Mouse (Mus musculus) midbrain, embryonic 14.5 days (tissue): ENCODE data around the gene Snx29. TPM values are rescaled to one million over a fixed set of nuclear protein-coding genes. Genes with fewer than 3 reads are reported as not detected.
"Not testable (repeated sequence)": the region's sequence is repeated elsewhere in the genome, so short reads cannot be mapped to it uniquely, and the experiment has no call there.

Experiments
- ATAC-seq: fragments of 200-750 bp; cut with Nextera tagmentation; 2 replicates; pipeline ENCODE4 v1.8.0; 2017; ENCODE audit warnings: moderate number of reproducible peaks, moderate library complexity; ENCODE audit not compliant: low FRiP score, low TSS enrichment
- DNase-seq: peaks from one replicate; pipeline ENCODE4 v3.0.0-alpha.2; 2015
- H3K27ac ChIP-seq: fragments of 300-500 bp; sonication (generic); replicated peaks from 2 replicates; pipeline ENCODE4 v1.5.1; 2014; ENCODE audit warnings: mild to moderate bottlenecking, low read depth, low read length, moderate library complexity
- H3K27me3 ChIP-seq: fragments of 300-500 bp; sonication (generic); 2 replicates; pipeline ENCODE4 v1.6.1; 2014; ENCODE audit warnings: low read length, control low read depth, mixed read lengths; ENCODE audit not compliant: control insufficient read depth, insufficient read depth
- H3K36me3 ChIP-seq: fragments of 300-500 bp; sonication (generic); 2 replicates; pipeline ENCODE4 v1.6.1; 2014; ENCODE audit warnings: low read length, control low read depth; ENCODE audit not compliant: control insufficient read depth, insufficient read depth
- H3K4me1 ChIP-seq: fragments of 300-500 bp; sonication (generic); 2 replicates; pipeline ENCODE4 v1.6.1; 2014; ENCODE audit warnings: mild to moderate bottlenecking, antibody characterized with exemption, low read length, control low read depth; ENCODE audit not compliant: control insufficient read depth, insufficient read depth
- H3K4me2 ChIP-seq: fragments of 300-500 bp; sonication (generic); 2 replicates; pipeline ENCODE4 v1.6.1; 2014; ENCODE audit warnings: mild to moderate bottlenecking, low read length, moderate library complexity
- H3K4me3 ChIP-seq: fragments of 300-500 bp; sonication (generic); replicated peaks from 2 replicates; pipeline ENCODE4 v1.5.1; 2014; ENCODE audit warnings: low read depth, low read length
- H3K9ac ChIP-seq: fragments of 300-500 bp; sonication (generic); replicated peaks from 2 replicates; pipeline ENCODE4 v1.6.1; 2014; ENCODE audit warnings: mild to moderate bottlenecking, low read length, moderate library complexity
- H3K9me3 ChIP-seq: fragments of 300-500 bp; sonication (generic); 2 replicates; pipeline ENCODE4 v1.6.1; 2016; ENCODE audit warnings: low read length, control low read depth, mixed read lengths; ENCODE audit not compliant: control insufficient read depth
- WGBS: fragments of 180-500 bp; shearing (Covaris S2); extraction: QIAGEN DNeasy Blood & Tissue Kit; methylation state at CpG from one replicate; pipeline ENCODE4 v1.1.7; 2014; 5-methylcytosine and 5-hydroxymethylcytosine counted together
- polyA plus RNA-seq: library from polyadenylated mRNA; unstranded; fragments of >200 nt; fragmentation: Nextera tagmentation; extraction: Ambion mirVana; gene quantifications from 2 replicates; pipeline ENCODE4 v1.2.1, GENCODE M21; 2014

Snx29 gene
- polyA plus RNA-seq, 1 experiment from 2014 or later: 16.1 TPM

DNA sequence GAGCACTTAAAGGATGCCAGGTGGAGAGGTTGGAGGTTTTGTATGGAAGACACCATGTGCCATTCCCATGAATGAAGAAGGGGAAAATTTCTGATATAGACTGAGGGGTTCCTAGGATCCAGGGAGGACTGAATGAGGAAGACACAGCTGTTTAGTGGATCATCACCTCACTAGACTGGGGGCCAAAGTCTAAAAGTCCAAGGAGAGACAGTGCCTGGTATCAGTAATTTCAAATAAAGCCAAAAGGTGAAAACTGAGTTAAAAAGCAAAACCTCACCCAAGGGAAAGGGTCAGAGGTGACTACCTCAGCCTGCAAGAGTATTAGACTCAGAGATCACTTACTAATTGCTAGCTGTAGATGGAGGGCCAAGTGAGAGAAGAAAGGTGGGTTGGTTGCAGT is 245.9 kb downstream of the Snx29 start:
- H3K4me2 ChIP-seq: no peak overlapping the region
- no peak overlapping the region for H3K27ac ChIP-seq
- peaks cover 3% of the 10 kb centered on the region; the same call in 1 of the 2 replicates for H3K36me3 ChIP-seq
- DNase-seq: no peak
- H3K27me3 ChIP-seq: no peaks in the 10 kb centered on the region
- no peaks in the 10 kb centered on the region for H3K9me3 ChIP-seq
- no peak for ATAC-seq
- no peaks in the 10 kb centered on the region for H3K4me1 ChIP-seq
- H3K4me3 ChIP-seq: no peak overlapping the region
- H3K9ac ChIP-seq: no peak overlapping the region

DNA sequence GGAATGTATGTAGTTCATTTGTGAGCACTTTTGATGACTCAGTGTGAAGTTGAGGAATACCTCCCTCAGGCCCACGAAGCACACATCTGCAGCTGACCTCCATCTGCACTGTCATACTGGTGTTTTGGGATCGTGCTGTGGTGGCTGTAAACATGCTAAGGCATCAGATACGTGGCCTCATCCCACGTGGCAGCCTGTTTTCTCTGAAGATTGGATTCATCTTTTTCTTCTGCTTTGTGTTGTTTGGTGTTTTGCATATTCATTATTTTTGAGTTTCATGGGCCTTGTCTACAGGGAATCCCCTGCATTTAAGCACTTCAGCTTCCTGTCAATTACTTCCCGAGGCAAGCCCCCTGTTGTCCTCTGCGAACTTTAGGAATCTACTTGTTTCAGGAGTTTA is 246.4 kb downstream of the Snx29 start:
- Histone ChIP-seq H3K27ac (no peak overlapping the region), H3K36me3 (peaks cover 3% of the 10 kb centered on the region; the same call in 1 of the 2 replicates), H3K4me2 (no peak overlapping the region), H3K27me3 (no peaks in the 10 kb centered on the region), H3K4me3 (no peak overlapping the region), H3K9me3 (no peaks in the 10 kb centered on the region), H3K9ac (no peak overlapping the region), H3K4me1 (no peaks in the 10 kb centered on the region)
- ATAC-seq (no peak), DNase-seq (no peak)
- WGBS: 54% methylated on average over 6 of the region's 6 CpGs

DNA sequence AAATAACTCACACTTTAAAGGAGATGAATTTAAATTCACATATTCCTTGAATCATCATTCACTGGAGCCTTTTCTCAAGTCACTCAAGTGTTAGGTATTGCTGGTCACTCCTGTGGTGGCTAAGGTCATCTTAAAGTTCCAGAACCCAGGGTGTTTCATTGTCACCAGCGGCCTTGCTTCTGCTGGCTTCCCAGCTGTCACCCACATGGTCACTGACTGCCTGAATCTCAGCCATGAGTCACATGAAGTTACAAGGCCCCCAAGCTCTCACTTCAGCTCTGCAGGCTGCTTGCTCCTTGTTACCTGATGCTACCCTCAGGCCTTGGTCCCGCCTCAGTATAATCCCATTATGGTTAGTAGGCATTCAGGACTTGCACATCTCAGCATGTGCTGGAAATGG is 247.4 kb downstream of the Snx29 start:
- WGBS: 67% methylated on average over 2 of the region's 2 CpGs
- Histone ChIP-seq H3K9me3 (no peaks in the 10 kb centered on the region), H3K27me3 (no peaks in the 10 kb centered on the region), H3K4me1 (no peaks in the 10 kb centered on the region), H3K9ac (no peak overlapping the region), H3K27ac (no peak overlapping the region), H3K36me3 (peaks cover 3% of the 10 kb centered on the region; the same call in 1 of the 2 replicates), H3K4me2 (no peak overlapping the region), H3K4me3 (no peak overlapping the region)
- DNase-seq (no peak), ATAC-seq (no peak)

DNA sequence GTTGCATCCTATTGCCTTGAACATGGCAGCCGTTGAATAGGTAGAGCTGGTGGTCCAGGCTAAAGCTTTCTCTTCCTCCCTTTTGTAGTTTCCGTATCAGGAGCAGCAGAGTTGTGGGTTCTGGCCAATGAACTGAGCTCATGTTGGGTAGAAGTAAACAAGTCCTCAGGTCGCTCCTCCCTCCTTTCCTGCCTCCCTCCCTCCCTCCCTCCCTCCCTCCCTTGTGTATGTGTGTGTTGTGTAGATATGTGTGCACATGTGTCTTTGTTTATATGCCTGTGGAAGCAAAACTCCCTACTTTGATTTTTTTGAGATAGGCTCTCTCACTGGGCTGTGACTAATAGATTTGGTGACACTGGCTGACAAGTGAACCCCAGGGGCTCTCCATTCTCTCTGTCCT is 251.8 kb downstream of the Snx29 start:
- Histone ChIP-seq H3K9me3 (no peaks in the 10 kb centered on the region), H3K4me3 (no peak overlapping the region)
- WGBS: 83% methylated on average over 3 of the region's 3 CpGs

DNA sequence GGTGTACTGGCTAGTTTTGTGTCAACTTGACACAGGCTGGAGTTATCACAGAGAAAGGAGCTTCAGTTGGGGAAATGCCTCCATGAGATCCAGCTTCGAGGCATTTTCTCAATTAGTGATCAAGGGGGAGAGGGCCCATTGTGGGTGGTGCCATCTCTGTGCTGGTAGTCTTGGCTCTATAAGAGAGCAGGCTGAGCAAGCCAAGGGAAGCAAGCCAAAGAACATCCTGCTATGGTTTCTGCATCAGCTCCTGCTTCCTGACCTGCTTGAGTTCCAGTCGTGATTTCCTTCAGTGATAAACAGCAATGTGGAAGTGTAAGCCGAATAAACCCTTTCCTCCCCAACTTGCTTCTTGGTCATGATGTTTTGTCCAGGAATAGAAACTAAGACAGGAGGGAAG is 253.0 kb downstream of the Snx29 start:
- not testable (repeated sequence) for H3K4me3 ChIP-seq, H3K9ac ChIP-seq, DNase-seq, H3K9me3 ChIP-seq, H3K4me2 ChIP-seq, H3K36me3 ChIP-seq, H3K4me1 ChIP-seq, H3K27me3 ChIP-seq, ATAC-seq, H3K27ac ChIP-seq
- 92% methylated on average over 3 of the region's 3 CpGs for WGBS

More for the DNA sequence above, 251.8 kb downstream of the Snx29 start:
- ATAC-seq: no peak
- no peak overlapping the region for H3K9ac ChIP-seq
- H3K4me1 ChIP-seq: no peaks in the 10 kb centered on the region
- no peaks in the 10 kb centered on the region for H3K27me3 ChIP-seq
- DNase-seq: no peak
- no peak overlapping the region for H3K27ac ChIP-seq
- H3K36me3 ChIP-seq: peaks cover 3% of the 10 kb centered on the region; the same call in 1 of the 2 replicates
- no peak overlapping the region for H3K4me2 ChIP-seq

DNA sequence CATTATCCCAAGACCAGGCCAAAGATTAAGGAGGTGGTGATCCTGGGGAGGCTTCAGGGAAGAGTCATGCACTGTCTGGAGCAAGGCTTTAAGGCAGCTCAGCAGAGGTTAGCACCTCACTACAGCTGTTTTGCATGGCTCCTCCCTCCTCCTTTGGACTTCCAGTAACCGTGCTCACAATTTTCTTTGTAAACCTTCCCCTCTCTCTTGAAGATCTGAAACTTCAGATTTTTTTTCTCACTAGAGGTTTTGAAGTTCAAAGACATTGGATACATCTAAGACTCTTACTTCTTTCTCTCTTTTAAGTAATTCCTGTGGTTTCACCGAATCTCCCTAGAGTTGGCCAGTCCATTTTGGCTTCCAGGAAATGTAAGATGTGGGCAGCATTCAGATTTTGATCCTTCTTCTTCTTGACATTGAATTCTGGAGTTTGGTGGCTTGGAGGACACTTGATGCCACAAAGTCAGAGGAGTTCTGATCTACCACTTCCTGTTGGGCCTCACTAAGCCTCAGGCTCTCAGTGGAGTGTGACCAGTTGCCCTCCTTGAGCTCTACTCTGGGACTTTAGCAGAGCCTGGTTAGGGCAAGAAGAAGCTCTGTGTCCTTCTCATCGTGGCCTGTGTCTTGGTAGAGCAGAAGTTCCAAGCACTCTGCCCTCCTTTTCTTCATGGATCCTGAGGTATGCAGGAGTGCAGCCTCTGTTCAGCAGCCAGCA is 255.0 kb downstream of the Snx29 start:
- H3K36me3 ChIP-seq: no peaks in the 10 kb centered on the region
- H3K4me3 ChIP-seq: no peak overlapping the region
- DNase-seq (no peak), ATAC-seq (no peak)
- H3K9me3 ChIP-seq: no peaks in the 10 kb centered on the region
- no peak overlapping the region for H3K27ac ChIP-seq
- no peak overlapping the region for H3K9ac ChIP-seq
- H3K4me1 ChIP-seq: no peaks in the 10 kb centered on the region
- no peak overlapping the region for H3K4me2 ChIP-seq
- no peaks in the 10 kb centered on the region for H3K27me3 ChIP-seq
- 80% methylated on average over 3 of the region's 3 CpGs for WGBS

DNA sequence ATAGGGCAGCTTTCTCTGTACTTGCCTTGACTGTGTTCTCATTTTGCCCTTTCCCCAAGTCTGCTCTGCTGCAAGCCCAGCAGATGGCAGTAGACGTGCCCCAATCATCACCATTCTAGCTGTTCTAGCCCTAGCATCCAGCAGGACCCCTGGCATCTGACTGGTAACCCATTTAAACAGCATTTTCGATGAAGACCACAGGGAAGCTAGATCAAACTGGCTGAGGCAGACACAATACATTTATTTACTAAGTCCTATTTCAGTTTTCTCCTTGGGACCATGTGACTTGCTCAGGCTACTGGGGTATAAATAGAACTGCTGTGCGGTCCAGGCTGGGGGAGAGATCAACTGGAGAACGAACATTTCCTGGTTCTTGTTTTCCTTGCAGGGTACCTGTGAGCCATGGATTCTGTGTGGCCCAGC is 257.0 kb downstream of the Snx29 start:
- no peaks in the 10 kb centered on the region for H3K4me1 ChIP-seq
- H3K4me2 ChIP-seq: no peak overlapping the region
- H3K4me3 ChIP-seq: no peak overlapping the region
- ATAC-seq: peak; percentile 43; the same call in 1 of the 2 replicates
- no peaks in the 10 kb centered on the region for H3K36me3 ChIP-seq
- WGBS: 49% methylated on average over 4 of the region's 4 CpGs
- peak; percentile 79 for DNase-seq
- no peak overlapping the region for H3K9ac ChIP-seq
- H3K9me3 ChIP-seq: no peaks in the 10 kb centered on the region
- no peaks in the 10 kb centered on the region for H3K27me3 ChIP-seq
- H3K27ac ChIP-seq: 0 out of 2 replicates have a peak overlapping the region, but pooled peaks have one; percentile 8

DNA sequence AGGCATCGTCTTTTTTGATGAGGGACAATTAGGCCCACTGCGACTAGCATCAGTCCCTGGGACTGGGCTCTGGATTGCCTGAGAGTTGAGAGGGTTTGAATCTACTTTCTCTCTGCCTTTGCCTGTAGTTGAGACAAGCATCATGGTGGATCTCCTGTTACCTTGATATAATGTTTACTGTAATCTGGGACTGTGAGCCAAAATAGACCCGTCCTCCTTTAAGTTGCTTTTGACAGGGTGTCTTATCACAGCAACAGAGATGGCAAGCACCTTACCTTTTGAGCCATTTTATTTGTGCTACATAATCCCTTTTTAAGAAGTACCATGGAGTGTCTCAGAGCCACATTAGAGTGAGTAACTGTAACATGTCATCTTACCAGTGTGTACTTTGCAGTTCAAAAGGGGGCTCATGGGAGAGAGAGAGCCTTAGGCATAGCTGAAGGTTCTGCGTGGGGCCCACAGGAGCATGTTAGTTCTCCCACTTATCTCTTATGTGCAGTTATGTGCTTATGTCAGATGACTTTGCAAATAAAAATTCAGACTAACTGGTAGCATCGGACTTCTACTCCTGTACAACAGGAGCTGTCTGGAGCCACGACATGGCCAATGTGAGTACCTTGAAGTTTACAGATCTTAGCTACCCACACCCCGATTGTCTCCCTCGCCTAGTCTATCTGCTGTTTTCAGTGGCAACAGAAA is 261.4 kb downstream of the Snx29 start:
- no peak overlapping the region for H3K4me3 ChIP-seq
- no peaks in the 10 kb centered on the region for H3K4me1 ChIP-seq
- no peak for DNase-seq
- ATAC-seq: no peak
- 91% methylated on average over 8 of the region's 8 CpGs for WGBS
- H3K4me2 ChIP-seq: no peak overlapping the region
- no peaks in the 10 kb centered on the region for H3K9me3 ChIP-seq
- no peak overlapping the region for H3K9ac ChIP-seq
- H3K27ac ChIP-seq: no peak overlapping the region
- no peaks in the 10 kb centered on the region for H3K27me3 ChIP-seq
- H3K36me3 ChIP-seq: no peaks in the 10 kb centered on the region

DNA sequence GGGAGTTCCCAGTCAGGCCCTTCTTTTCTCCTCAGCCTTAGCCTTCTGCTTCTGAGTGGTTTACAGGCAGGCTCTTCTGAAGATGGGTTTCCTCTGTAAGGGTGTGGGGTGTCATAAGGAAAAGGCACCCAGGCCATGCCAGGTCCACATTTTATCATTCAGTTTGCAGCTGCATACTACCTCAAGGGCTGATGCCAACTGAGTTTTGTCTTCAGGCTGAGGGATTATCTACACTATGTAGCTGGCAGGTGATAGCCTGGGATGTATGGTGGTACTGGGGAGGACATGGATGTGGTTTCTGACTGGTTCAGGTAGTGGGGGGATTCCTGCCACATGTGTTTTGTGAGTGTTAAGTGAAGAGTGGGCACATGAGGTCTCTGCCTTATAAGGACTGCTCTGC is 266.0 kb downstream of the Snx29 start:
- H3K9ac ChIP-seq: no peak overlapping the region
- no peaks in the 10 kb centered on the region for H3K27me3 ChIP-seq
- no peaks in the 10 kb centered on the region for H3K36me3 ChIP-seq
- H3K9me3 ChIP-seq: no peaks in the 10 kb centered on the region
- ATAC-seq: no peak
- no peak overlapping the region for H3K4me3 ChIP-seq
- no peak for DNase-seq
- no peaks in the 10 kb centered on the region for H3K4me1 ChIP-seq
- H3K27ac ChIP-seq: no peak overlapping the region
- H3K4me2 ChIP-seq: no peak overlapping the region
